Mouse (Mus musculus) liver, embryonic 18 days (tissue): ENCODE measurements around the gene Olfr1390. TPM values are rescaled to one million over a fixed set of nuclear protein-coding genes. Genes with fewer than 3 reads are reported as not detected.

Experiments used
- polyA plus RNA-seq: library from polyadenylated mRNA; depleted of rRNA; stranded (reverse); fragments of >200 nt; gene quantifications from 2 replicates; pipeline ENCODE4 v1.2.3, GENCODE M21; 2012; rRNA removed

Olfr1390 gene
- not detected in 2 replicates for polyA plus RNA-seq

GRCm38 (mm10) chr11:49334888-49335287, at the start of gene Olfr1390:
Gene Olfr1390 (plus strand): TSS chr11:49335188.

GRCm38 (mm10) chr11:49304441-49304840, 30.5 kb upstream of the Olfr1390 start, which contains the start of gene Olfr10:
Gene Olfr10 (plus strand): TSS chr11:49304741.

GRCm38 (mm10) chr11:49322442-49322841, 12.5 kb upstream of the Olfr1390 start, which contains the start of gene Olfr1391:
Gene Olfr1391 (plus strand): TSS chr11:49322742.

Other genes starting within 250 kb of the Olfr1390 start
- gene Olfr1396, start 220.3 kb upstream of the Olfr1390 start, polyA plus RNA-seq = 0.02 TPM in 1 of 2 replicates, not detected in the other
- not detected in 2 replicates for gene Olfr1395, start 192.9 kb upstream of the Olfr1390 start, polyA plus RNA-seq
- not detected in 2 replicates for gene Olfr1394, start 180.8 kb upstream of the Olfr1390 start, polyA plus RNA-seq
- gene Btnl9, start 148.0 kb upstream of the Olfr1390 start, polyA plus RNA-seq = 1.4 TPM in 2 replicates
- gene Zfp62, start 131.9 kb upstream of the Olfr1390 start, polyA plus RNA-seq = 5.3 and 5.4 TPM in 2 replicates
- 44.3 and 46.4 TPM in 2 replicates for gene Mgat1, start 91.0 kb upstream of the Olfr1390 start, polyA plus RNA-seq
- 0.10 and 0.14 TPM in 2 replicates for gene Olfr1393, start 56.9 kb upstream of the Olfr1390 start, polyA plus RNA-seq
- 0.02 TPM in 2 replicates for gene Olfr1392, start 49.9 kb upstream of the Olfr1390 start, polyA plus RNA-seq
- gene Olfr10, start 30.4 kb upstream of the Olfr1390 start, polyA plus RNA-seq = not detected in 2 replicates
- gene Olfr1391, start 12.4 kb upstream of the Olfr1390 start, polyA plus RNA-seq = not detected in 2 replicates
- gene Olfr1389, start 87.9 kb downstream of the Olfr1390 start, polyA plus RNA-seq = not detected in 2 replicates
- gene Olfr1388, start 101.4 kb downstream of the Olfr1390 start, polyA plus RNA-seq = 0.05 and 0.06 TPM in 2 replicates
- gene Olfr1387, start 120.2 kb downstream of the Olfr1390 start, polyA plus RNA-seq = not detected in 2 replicates
- not detected in 2 replicates for gene Olfr1386, start 129.9 kb downstream of the Olfr1390 start, polyA plus RNA-seq
- gene Olfr1385, start 153.9 kb downstream of the Olfr1390 start, polyA plus RNA-seq = not detected in 2 replicates
- not detected in 2 replicates for gene Olfr1384, start 171.5 kb downstream of the Olfr1390 start, polyA plus RNA-seq
- not detected in 2 replicates for gene Olfr1383, start 184.5 kb downstream of the Olfr1390 start, polyA plus RNA-seq
- gene Olfr1382, start 193.1 kb downstream of the Olfr1390 start, polyA plus RNA-seq = not detected in 2 replicates
- gene Olfr1381, start 208.3 kb downstream of the Olfr1390 start, polyA plus RNA-seq = not detected in 2 replicates
- not detected in 2 replicates for gene Olfr1380, start 221.7 kb downstream of the Olfr1390 start, polyA plus RNA-seq